Mouse (Mus musculus) olfactory bulb, adult 2 months (tissue): ENCODE measurements at regions not wholly inside any gene's neighbourhood (a gene's known extent, or its start where the extent isn't known, plus 50 kb on each side); places are given as distances from the start of the nearest gene placed in this dataset.
A peak's percentile ranks its signal among the peaks of the same experiment; 100 is the strongest.

Experiments used
- H3K27ac ChIP-seq: fragments of 200-500 bp; 2 replicates; pipeline ENCODE4 v1.5.1; 2012; ENCODE audit warnings: low read depth, low read length; ENCODE audit not compliant: insufficient read depth
- H3K4me1 ChIP-seq: fragments of 200-500 bp; 2 replicates; pipeline ENCODE4 v1.6.1; 2012; ENCODE audit warnings: low read length; ENCODE audit not compliant: control insufficient read depth, insufficient read depth
- H3K4me3 ChIP-seq: fragments of 200-500 bp; 2 replicates; pipeline ENCODE4 v1.5.1; 2012; ENCODE audit warnings: mild to moderate bottlenecking, low read depth, low read length, moderate library complexity; ENCODE audit not compliant: insufficient read depth
- CTCF ChIP-seq: fragments of 200-500 bp; IDR thresholded peaks from 2 replicates; pipeline ENCODE4 v1.5.1; 2012; ENCODE audit warnings: low read depth, mild to moderate bottlenecking, low read length, moderate library complexity; ENCODE audit not compliant: insufficient read depth
- POLR2A ChIP-seq: fragments of 200-500 bp; IDR thresholded peaks from 2 replicates; pipeline ENCODE4 v1.6.1; 2012; ENCODE audit warnings: mild to moderate bottlenecking, low read depth, low read length, moderate library complexity; ENCODE audit not compliant: insufficient read depth
- whole genome bisulfite sequencing: fragments of 180-500 bp; shearing (Covaris S2); methylation state at CpG from one replicate; pipeline ENCODE4 v1.1.7; 2018; 5-methylcytosine and 5-hydroxymethylcytosine counted together

DNA sequence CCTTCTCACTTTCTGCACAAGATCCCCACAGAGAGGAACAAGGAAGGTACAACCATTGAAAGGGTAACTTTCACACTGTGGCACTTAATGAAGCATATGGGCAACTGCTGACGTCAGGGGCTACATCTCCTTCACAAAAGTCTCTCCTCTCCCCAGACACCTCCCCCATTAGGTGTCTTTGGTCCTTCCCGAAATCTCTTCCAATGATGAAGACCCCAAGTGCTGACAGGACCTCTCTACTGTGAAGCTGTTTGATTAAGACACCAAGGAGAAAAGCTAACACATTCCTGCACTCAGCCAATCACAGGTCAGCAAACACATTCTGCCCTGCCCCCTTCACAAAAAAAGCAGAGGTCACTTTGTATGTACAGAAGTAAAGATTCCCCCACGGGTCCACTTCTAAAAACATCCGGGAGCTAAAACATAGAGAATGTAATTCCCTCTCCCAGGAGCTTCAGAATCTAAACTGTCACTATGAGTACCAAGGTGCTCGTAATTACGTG, 72.3 kb upstream of the Tln2 start:
- Histone ChIP-seq H3K27ac (no peak overlapping the region), H3K4me1 (peaks cover 12% of the 10 kb centered on the region), H3K4me3 (peak overlapping the region; percentile 94)
- WGBS, result 10% methylated on average over 6 of the region's 6 CpGs
- TF ChIP-seq POLR2A, result no peak
- TF ChIP-seq CTCF, result no peak

DNA sequence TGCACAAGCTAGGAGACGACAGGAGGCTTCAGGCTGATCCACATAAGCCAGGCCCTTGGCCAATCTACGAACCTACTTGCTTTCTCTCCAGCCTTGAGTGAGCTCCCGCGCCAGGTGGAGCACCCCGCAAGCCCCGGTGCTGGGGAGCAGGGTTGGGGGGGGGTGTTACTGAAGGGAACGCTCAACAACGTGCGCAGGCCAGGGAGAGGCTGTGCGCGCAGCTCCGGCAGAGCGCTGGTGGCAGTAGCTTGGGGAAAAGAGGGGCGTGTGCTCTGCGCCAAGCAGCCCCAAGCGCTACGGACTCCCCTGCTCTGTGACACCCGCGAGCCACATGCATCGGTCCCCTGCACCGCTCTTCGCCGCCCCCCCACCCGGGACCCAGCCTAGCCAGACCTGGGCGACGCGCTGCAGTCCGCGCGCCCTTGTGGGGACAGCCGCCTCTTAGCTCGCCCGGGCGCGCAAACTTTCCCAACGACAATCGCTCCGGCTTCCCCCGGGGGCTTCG, 73.1 kb upstream of the Tln2 start:
- Histone ChIP-seq H3K4me3 (peak overlapping the region; percentile 94), H3K27ac (no peak overlapping the region), H3K4me1 (peaks cover 12% of the 10 kb centered on the region)
- TF ChIP-seq POLR2A, result no peak
- no peak for TF ChIP-seq CTCF
- WGBS, result under 1% methylated on average over 40 of the region's 40 CpGs

DNA sequence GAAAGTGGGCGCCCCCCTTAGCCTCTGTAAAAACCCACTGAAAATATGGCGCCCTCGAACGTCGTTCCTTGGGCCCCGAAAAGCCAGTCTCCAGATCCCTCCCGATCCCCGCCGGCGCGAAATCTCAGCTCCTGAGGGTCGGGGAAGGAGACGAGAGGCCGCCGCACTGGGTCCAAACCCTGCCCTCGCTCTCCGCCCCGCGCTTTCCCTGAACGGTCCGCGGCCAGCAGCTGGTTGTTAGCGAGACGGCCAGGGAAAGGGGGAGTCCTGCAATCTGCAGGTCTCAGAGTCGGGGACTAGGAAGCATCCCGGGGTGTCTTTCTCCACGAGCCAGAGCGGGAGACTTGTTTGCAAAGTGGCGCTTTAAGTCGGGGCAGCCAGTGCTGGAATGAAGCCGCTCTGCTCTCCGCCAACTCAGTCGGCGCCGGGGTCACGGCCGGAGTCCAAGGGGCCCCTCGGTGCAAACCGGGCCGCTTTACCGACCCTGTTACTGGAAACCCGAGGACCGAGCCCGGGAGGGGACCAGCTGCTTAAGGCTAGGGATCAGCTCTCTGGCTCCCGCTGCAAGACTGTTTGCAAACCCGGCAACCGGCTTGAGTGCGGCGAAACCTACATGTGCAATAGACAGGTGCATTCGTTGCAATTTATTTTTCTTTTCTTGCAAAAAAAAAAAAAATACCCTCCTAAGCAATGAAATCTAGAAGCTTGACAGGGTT, 73.7 kb upstream of the Tln2 start:
- Histone ChIP-seq H3K4me1 (peaks cover 12% of the 10 kb centered on the region), H3K27ac (peak overlapping the region; percentile 17; the same call in 1 of the 2 replicates), H3K4me3 (peak overlapping the region; percentile 94)
- TF ChIP-seq POLR2A (no peak), CTCF (no peak)
- under 1% methylated on average over 50 of the region's 50 CpGs for WGBS

DNA sequence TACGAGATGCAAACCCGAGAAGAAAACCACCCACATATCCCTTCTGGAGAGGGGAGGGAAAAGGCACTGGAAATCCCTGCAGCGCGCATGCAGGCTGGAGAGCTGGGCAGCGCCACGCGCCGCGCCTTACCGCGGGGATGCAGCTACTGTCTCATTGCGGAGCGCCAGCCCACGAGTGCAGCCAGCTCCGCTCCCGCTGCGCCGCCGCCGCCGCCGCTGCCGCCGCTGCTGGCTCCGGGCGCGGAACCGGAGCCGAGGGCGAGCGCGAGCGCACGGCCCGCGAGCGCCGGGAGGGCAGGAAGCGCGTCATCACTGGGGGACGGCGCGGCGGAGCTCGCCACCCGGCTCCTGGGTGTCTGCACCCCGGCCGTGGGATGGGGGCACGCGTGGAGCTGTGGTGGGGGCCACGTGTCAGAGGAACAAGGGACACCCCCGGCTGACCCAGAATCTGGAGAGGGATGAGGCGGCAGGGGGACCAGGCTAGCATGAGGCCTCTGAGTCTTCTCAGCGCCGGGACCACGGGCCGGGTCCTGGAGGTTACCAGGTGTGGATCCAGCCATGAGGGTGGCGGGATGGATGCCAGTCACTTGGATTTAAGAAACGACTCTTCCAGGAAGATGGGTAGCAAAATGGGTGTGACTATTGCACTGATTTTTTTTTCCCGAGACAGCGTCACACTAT, 74.4 kb upstream of the Tln2 start:
- peak overlapping the region; percentile 67 for H3K27ac ChIP-seq

DNA sequence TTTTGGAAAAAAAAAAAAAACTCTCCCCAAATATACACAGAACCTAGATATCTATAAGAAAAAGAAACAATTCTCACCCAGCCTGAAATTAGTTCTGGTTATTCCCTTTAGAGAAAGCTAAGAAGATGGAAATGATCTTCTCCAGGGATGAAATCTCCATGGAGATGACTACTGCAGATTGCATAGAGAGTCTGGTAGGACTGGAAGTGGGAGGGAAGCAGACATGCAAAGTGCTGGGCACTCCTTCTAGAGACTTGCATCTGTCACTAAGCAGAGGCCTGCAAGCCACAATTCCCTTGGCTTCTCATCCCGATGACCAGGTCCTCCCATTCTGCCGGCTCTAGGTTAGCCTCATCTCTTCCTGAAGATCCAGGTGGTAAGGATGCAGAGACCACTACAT, 87.3 kb upstream of the Tln2 start:
- H3K27ac ChIP-seq, result no peak overlapping the region
- TF ChIP-seq CTCF (no peak), POLR2A (no peak)
- 100% methylated on average over 2 of the region's 2 CpGs for WGBS
- no peaks in the 10 kb centered on the region for H3K4me1 ChIP-seq
- no peak overlapping the region for H3K4me3 ChIP-seq

More for the DNA sequence above, 74.4 kb upstream of the Tln2 start:
- WGBS, result under 1% methylated on average over 60 of the region's 61 CpGs
- Histone ChIP-seq H3K4me1 (peaks cover 8% of the 10 kb centered on the region), H3K4me3 (peak overlapping the region; percentile 94)
- TF ChIP-seq POLR2A (peak; percentile 88), CTCF (no peak)

DNA sequence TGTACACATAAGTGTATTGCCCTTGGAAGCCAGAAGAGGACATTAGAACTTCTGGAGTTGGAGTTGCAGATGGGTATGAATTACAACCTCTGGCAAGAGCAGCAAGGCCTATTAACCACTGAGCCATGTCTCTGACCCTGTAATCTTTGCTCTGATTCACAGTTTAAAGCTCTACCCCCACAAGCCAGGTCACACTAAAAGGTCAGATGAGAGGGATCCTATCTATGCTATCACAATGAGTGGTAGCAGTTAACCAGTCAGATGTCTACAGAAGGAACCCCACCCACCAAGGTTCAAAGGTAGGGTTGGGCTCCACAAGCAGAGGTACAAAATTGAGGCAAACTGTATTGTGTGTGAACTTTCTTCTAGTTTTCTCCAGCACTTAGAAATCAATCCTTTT, 94.5 kb upstream of the C2cd4b start:
- H3K4me3 ChIP-seq, result no peak overlapping the region
- TF ChIP-seq CTCF (no peak), POLR2A (no peak)
- no peak overlapping the region for H3K27ac ChIP-seq
- H3K4me1 ChIP-seq, result no peaks in the 10 kb centered on the region

DNA sequence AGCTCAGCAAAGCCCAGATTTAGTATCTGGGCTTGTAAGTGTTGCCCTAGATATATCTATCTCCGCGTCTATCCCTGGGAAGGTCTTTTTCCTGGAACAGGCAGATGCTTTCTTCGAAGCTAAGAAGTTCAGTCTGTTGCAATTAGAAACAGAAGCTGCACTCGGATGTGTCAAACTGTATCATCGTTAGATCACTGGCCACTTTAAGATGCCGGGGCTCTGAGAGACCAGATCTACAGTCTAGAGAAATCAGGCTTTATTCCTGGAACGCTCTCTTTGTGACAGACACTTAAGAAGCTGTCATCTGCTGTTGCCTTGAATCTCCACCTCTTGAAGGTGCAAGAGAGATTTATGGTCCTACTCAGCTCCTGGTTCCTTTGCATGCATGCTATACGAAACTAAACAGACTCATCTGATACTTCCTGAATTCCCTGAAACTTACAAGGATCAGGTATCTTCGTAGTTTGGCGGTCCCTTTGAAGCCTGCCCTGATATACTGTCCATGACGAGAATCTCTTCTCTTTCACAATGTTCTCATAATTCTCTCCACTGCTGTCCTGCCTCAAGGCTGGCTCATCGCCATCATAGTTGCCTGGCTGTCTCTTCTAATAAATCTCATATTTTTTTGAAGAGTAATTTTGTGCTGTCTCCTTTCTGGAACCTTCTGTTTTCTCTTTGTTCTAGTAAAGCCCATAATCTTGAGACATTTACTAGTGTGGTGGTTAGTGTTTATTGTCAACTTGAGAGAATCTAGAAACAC, 88.8 kb upstream of the C2cd4b start:
- 78% methylated on average over 12 of the region's 12 CpGs for WGBS
- no peak overlapping the region for H3K4me3 ChIP-seq
- no peak for TF ChIP-seq POLR2A
- H3K4me1 ChIP-seq, result no peaks in the 10 kb centered on the region
- no peak overlapping the region for H3K27ac ChIP-seq

DNA sequence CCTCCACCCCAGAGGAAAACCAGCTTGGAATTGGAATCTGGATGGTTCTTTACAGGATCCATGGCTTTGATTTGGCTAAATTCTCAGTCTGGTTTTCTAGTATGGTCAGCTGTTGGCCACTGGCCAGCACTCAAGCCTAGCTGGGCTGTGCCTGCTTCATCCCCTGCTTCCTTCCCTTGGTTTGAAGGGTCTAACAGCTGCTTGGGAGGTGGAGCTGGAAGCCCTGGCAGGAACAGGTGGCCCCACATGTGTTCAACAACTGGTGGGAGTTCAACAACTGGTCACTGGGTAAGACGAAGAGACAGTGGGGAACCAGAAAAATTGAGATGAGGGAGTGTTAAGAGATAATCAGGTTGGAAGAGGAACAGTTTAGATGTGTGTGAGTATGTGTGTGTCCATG, 82.3 kb upstream of the C2cd4b start:
- Histone ChIP-seq H3K4me1 (no peaks in the 10 kb centered on the region), H3K4me3 (no peak overlapping the region), H3K27ac (no peak overlapping the region)
- 68% methylated on average over 1 of the region's 1 CpGs for WGBS
- TF ChIP-seq CTCF (no peak), POLR2A (no peak)

DNA sequence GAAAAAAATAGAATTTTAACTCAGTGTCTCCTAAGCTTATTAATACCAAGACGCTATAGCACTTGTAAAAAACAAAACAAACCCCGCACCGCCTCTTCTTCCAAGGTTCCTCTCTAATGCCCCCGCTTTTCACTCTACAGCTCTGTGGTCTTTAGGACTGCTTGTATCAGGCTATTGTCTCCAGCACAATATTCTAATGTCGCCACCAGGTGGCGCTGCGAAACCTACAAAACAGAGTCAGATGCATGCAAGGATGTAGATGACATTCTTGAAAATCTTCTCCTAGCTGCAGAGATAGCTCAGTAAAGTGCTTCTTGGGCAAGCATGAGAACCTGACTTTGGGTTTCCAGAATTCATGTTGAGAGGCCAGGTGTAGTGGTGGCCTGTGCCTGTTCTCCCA, 75.9 kb upstream of the C2cd4b start:
- Histone ChIP-seq H3K4me1 (no peaks in the 10 kb centered on the region), H3K4me3 (no peak overlapping the region), H3K27ac (no peak overlapping the region)
- no peak for TF ChIP-seq CTCF
- WGBS, result 5% methylated on average over 7 of the region's 7 CpGs
